In genomic region chr5:118058858-118059257, GRCm38 (mm10) we compare ENCODE assay signal across 19 mouse cellular contexts. TPM values are rescaled to one million over a fixed set of nuclear protein-coding genes. Genes with fewer than 3 reads are reported as not detected.
DNase-seq lines count a peak whose midpoint lies in the region; ATAC-seq lines count a peak whose summit lies in the region.
"Had no signal": no experiment of that assay in that cellular context is flagged by ENCODE, and none has a peak within 500 bp of the region (broad histone marks: within the 10 kb centered on the region; RNA-seq: fewer than 3 reads in every experiment).

No protein-coding gene starts in this region.

- H3K9ac ChIP-seq in heart, embryonic 13.5 days, result 0 out of 2 replicates have a peak overlapping the region, but pooled peaks have one; percentile 24
- H3K9ac ChIP-seq in liver, embryonic 13.5 days, result no peak overlapping the region
- H3K9ac ChIP-seq: forebrain, embryonic 15.5 days; limb, embryonic 12.5 days; lung, embryonic 15.5 days had no signal

- no peak for ATAC-seq in megakaryocyte, adult 5-6 weeks (ENCODE audit: poor library complexity, severe bottlenecking)
- ATAC-seq in heart, embryonic 13.5 days (ENCODE audit: extremely low read depth, insufficient number of reproducible peaks, low FRiP score, low TSS enrichment), result no peak
- ATAC-seq in liver, embryonic 13.5 days (ENCODE audit: low read depth), result peak; percentile 57
- ATAC-seq in granulocyte monocyte progenitor cell, adult 5-6 weeks (replicated peaks; ENCODE audit: poor library complexity, severe bottlenecking), result no peak
- ATAC-seq: CD4-positive, CD25-positive, alpha-beta regulatory T cell, adult 4 months; forebrain, embryonic 15.5 days; hindbrain, postnatal 0 days had no signal

- peaks cover 94% of the 10 kb centered on the region for H3K36me3 ChIP-seq in megakaryocyte, embryonic 14.5 days (replicated peaks; ENCODE audit: low read length)
- H3K36me3 ChIP-seq in heart, embryonic 13.5 days, result peaks cover 8% of the 10 kb centered on the region; the same call in 1 of the 2 replicates
- no peaks in the 10 kb centered on the region for H3K36me3 ChIP-seq in liver, embryonic 13.5 days
- H3K36me3 ChIP-seq: forebrain, embryonic 15.5 days; lung, embryonic 15.5 days had no signal

- DNase-seq in liver, embryonic 13.5 days, result peak; percentile 20
- DNase-seq in kidney, adult 8-10 months, result no peak
- no peak for DNase-seq in thymus, postnatal 10 days (ENCODE audit: low spot score in 2 of 2)
- DNase-seq: cerebellum, postnatal 36 days; kidney, adult 11 months; kidney, postnatal 25 days; layer of hippocampus, adult 9-11 months; thymus, postnatal 25 days had no signal

- no peaks in the 10 kb centered on the region for H3K9me3 ChIP-seq in megakaryocyte, embryonic 14.5 days
- H3K9me3 ChIP-seq in heart, embryonic 13.5 days, result no peaks in the 10 kb centered on the region
- no peaks in the 10 kb centered on the region for H3K9me3 ChIP-seq in liver, embryonic 13.5 days (replicated peaks)
- H3K9me3 ChIP-seq: forebrain, embryonic 15.5 days; G1E; limb, embryonic 12.5 days; lung, embryonic 15.5 days had no signal

- H3K27ac ChIP-seq in heart, embryonic 13.5 days (replicated peaks), result peak overlapping the region; percentile 88
- H3K27ac ChIP-seq in liver, embryonic 13.5 days, result no peak overlapping the region
- H3K27ac ChIP-seq: hindbrain, postnatal 0 days; lung, embryonic 15.5 days had no signal

- H3K27me3 ChIP-seq in megakaryocyte, embryonic 14.5 days (replicated peaks), result no peaks in the 10 kb centered on the region
- H3K27me3 ChIP-seq in heart, embryonic 13.5 days (replicated peaks), result no peaks in the 10 kb centered on the region; the same call in 1 of the 2 replicates
- H3K27me3 ChIP-seq in liver, embryonic 13.5 days, result no peaks in the 10 kb centered on the region
- H3K27me3 ChIP-seq: forebrain, embryonic 15.5 days; lung, embryonic 15.5 days had no signal

- H3K4me1 ChIP-seq in megakaryocyte, embryonic 14.5 days, result peaks cover 100% of the 10 kb centered on the region
- peaks cover 52% of the 10 kb centered on the region for H3K4me1 ChIP-seq in heart, embryonic 13.5 days
- H3K4me1 ChIP-seq in liver, embryonic 13.5 days (replicated peaks), result peaks cover 5% of the 10 kb centered on the region; the same call in 1 of the 2 replicates

- 74% methylated on average over 10 of the region's 10 CpGs for WGBS in heart, embryonic 13.5 days
- WGBS in liver, embryonic 13.5 days (ENCODE audit: insufficient replicate concordance), result 35% methylated on average over 10 of the region's 10 CpGs

- no peak overlapping the region for H3K4me2 ChIP-seq in heart, embryonic 13.5 days
- H3K4me2 ChIP-seq in liver, embryonic 13.5 days, result no peak overlapping the region
- H3K4me2 ChIP-seq: forebrain, embryonic 15.5 days; limb, embryonic 12.5 days; lung, embryonic 15.5 days had no signal

- H3K4me3 ChIP-seq in megakaryocyte, embryonic 14.5 days (replicated peaks), result peak overlapping the region; percentile 87
- no peak overlapping the region for H3K4me3 ChIP-seq in heart, embryonic 13.5 days
- H3K4me3 ChIP-seq in liver, embryonic 13.5 days (replicated peaks), result no peak overlapping the region
- H3K4me3 ChIP-seq: erythroblast, embryonic 14.5 days; forebrain, embryonic 15.5 days; limb, embryonic 12.5 days; lung, embryonic 15.5 days had no signal

RNA-seq across cellular contexts. Expression of gene Tesc, which starts 31.3 kb away (rescaled TPM):
- polyA plus RNA-seq in megakaryocyte, embryonic 14.5 days (2012; ENCODE audit: insufficient read depth, low replicate concordance), result 940 and 1,036 TPM in 2 replicates
- 1.8 and 4.2 TPM in 2 replicates for total RNA-seq in megakaryocyte, adult 5-6 weeks (2015)
- total RNA-seq in megakaryocyte, adult 5-6 weeks (2017), result 2.2 and 2.4 TPM in 2 replicates
- polyA plus RNA-seq in heart, embryonic 13.5 days (2015; fragmentation: Nextera tagmentation; extraction: Ambion mirVana), result 17.8 and 20.3 TPM in 2 replicates
- polyA plus RNA-seq in liver, embryonic 13.5 days (2015; fragmentation: Nextera tagmentation; extraction: Ambion mirVana), result 1.5 and 1.8 TPM in 2 replicates
- total RNA-seq in granulocyte monocyte progenitor cell, adult 5-6 weeks (2014; fragmentation: Nextera tagmentation), result 8.5 TPM in 1 of 2 replicates, not detected in the other
- total RNA-seq in granulocyte monocyte progenitor cell, adult 5-6 weeks (2017), result 0.56 and 0.82 TPM in 2 replicates
- total RNA-seq: G1E had no signal
- polyA plus RNA-seq: G1E had no signal

Comparison
In these comparisons a context has a peak if more than half of its experiments do, and no peak if none do; other contexts are left out.
1. RNA of gene Tesc, which starts 31.3 kb away (polyA plus RNA-seq): 940 to 1,036 TPM in megakaryocyte, embryonic 14.5 days; 17.8 to 20.3 TPM in heart, embryonic 13.5 days and 1.5 to 1.8 TPM in liver, embryonic 13.5 days; every median in the first group is over 10 times any median in the second.